Mouse (Mus musculus) lung, embryonic 14.5 days (tissue): Measurements from ENCODE around the gene Dolk. TPM values are rescaled to one million over a fixed set of nuclear protein-coding genes. Genes with fewer than 3 reads are reported as not detected.

ENCODE experiments used
- ATAC-seq: fragments of 200-750 bp; cut with Nextera tagmentation; 2 replicates; pipeline ENCODE4 v1.8.0; 2017; ENCODE audit warnings: mild to moderate bottlenecking, moderate TSS enrichment, moderate library complexity; ENCODE audit not compliant: insufficient read depth
- DNase-seq: peaks from one replicate; pipeline ENCODE4 v3.0.0-alpha.2; 2015
- H3K27ac ChIP-seq: fragments of 300-500 bp; sonication (generic); 2 replicates; pipeline ENCODE4 v1.5.1; 2014; ENCODE audit warnings: low read depth, mild to moderate bottlenecking, moderate library complexity
- H3K27me3 ChIP-seq: fragments of 300-500 bp; sonication (generic); 2 replicates; pipeline ENCODE4 v1.6.1; 2014; ENCODE audit warnings: low read length, control low read depth; ENCODE audit not compliant: insufficient read depth
- H3K36me3 ChIP-seq: fragments of 300-500 bp; sonication (generic); 2 replicates; pipeline ENCODE4 v1.6.1; 2014; ENCODE audit warnings: control low read depth; ENCODE audit not compliant: insufficient read depth
- H3K4me1 ChIP-seq: fragments of 300-500 bp; sonication (generic); 2 replicates; pipeline ENCODE4 v1.6.1; 2014; ENCODE audit warnings: antibody characterized with exemption, control low read depth; ENCODE audit not compliant: insufficient read depth
- H3K4me2 ChIP-seq: fragments of 300-500 bp; sonication (generic); 2 replicates; pipeline ENCODE4 v1.6.1; 2014; ENCODE audit warnings: mild to moderate bottlenecking
- H3K4me3 ChIP-seq: fragments of 300-500 bp; sonication (generic); 2 replicates; pipeline ENCODE4 v1.5.1; 2014; ENCODE audit warnings: low read depth, low read length
- H3K9ac ChIP-seq: fragments of 300-500 bp; sonication (generic); 2 replicates; pipeline ENCODE4 v1.6.1; 2014
- H3K9me3 ChIP-seq: fragments of 300-500 bp; sonication (generic); 2 replicates; pipeline ENCODE4 v1.6.1; 2016; ENCODE audit warnings: low read depth, low read length, control low read depth
- CTCF ChIP-seq: IDR thresholded peaks from 2 replicates; pipeline ENCODE4 v1.5.1; 2016; ENCODE audit warnings: antibody characterized with exemption, low read depth
- WGBS: fragments of 180-500 bp; shearing (Covaris S2); extraction: QIAGEN DNeasy Blood & Tissue Kit; methylation state at CpG from one replicate; pipeline ENCODE4 v1.1.7; 2014; 5-methylcytosine and 5-hydroxymethylcytosine counted together
- polyA plus RNA-seq: library from polyadenylated mRNA; unstranded; fragments of >200 nt; fragmentation: Nextera tagmentation; extraction: Ambion mirVana; gene quantifications from 2 replicates; pipeline ENCODE4 v1.2.1, GENCODE M21; 2014

Dolk gene
- polyA plus RNA-seq, result 30.6 and 31.7 TPM in 2 replicates

- H3K27ac ChIP-seq, result peak within 1 kb of the TSS; percentile 76; the same call in 1 of the 2 replicates
Measured at GRCm38 (mm10) chr2:30286192-30287026, at the start of gene Dolk, which contains the start of gene Nup188. TSS of gene Dolk (minus strand) at chr2:30286334. TSS of gene Nup188 (plus strand) at chr2:30286397.

GRCm38 (mm10) chr2:30335324-30335723, 49.2 kb upstream of the Dolk start:
- TF ChIP-seq CTCF, result no peak
- Histone ChIP-seq H3K27me3 (no peaks in the 10 kb centered on the region), H3K9ac (no peak overlapping the region), H3K27ac (no peak overlapping the region), H3K4me2 (no peak overlapping the region), H3K9me3 (no peaks in the 10 kb centered on the region), H3K36me3 (peaks cover 97% of the 10 kb centered on the region), H3K4me1 (no peaks in the 10 kb centered on the region), H3K4me3 (no peak overlapping the region)
- 94% methylated on average over 2 of the region's 2 CpGs for WGBS
- no peak for ATAC-seq
- no peak for DNase-seq

More at GRCm38 (mm10) chr2:30286192-30287026, at the start of gene Dolk, which contains the start of gene Nup188:
- Histone ChIP-seq H3K9ac (peak within 1 kb of the TSS; percentile 85), H3K4me2 (peak within 1 kb of the TSS; percentile 96), H3K36me3 (peaks cover 5% of the 10 kb centered on the region; the same call in 1 of the 2 replicates), H3K27me3 (no peaks in the 10 kb centered on the region), H3K9me3 (no peaks in the 10 kb centered on the region), H3K4me3 (peak within 1 kb of the TSS; percentile 91), H3K4me1 (peaks cover 15% of the 10 kb centered on the region)
- DNase-seq (peak; percentile 98), ATAC-seq (peak; percentile 93)
- whole genome bisulfite sequencing, result 0% methylated on average over 63 of the region's 68 CpGs
- TF ChIP-seq CTCF, result no peak

GRCm38 (mm10) chr2:30328791-30329190, 42.7 kb upstream of the Dolk start:
- no peak overlapping the region for H3K4me2 ChIP-seq
- peaks cover 91% of the 10 kb centered on the region for H3K36me3 ChIP-seq
- TF ChIP-seq CTCF, result no peak
- no peak overlapping the region for H3K4me3 ChIP-seq
- DNase-seq, result no peak
- 88% methylated on average over 3 of the region's 3 CpGs for WGBS
- H3K9me3 ChIP-seq, result no peaks in the 10 kb centered on the region
- no peaks in the 10 kb centered on the region for H3K4me1 ChIP-seq
- no peak overlapping the region for H3K9ac ChIP-seq
- no peaks in the 10 kb centered on the region for H3K27me3 ChIP-seq
- H3K27ac ChIP-seq, result no peak overlapping the region
- ATAC-seq, result no peak

- Histone ChIP-seq H3K9ac (no peak overlapping the region), H3K36me3 (peaks cover 91% of the 10 kb centered on the region), H3K27ac (no peak overlapping the region), H3K4me1 (no peaks in the 10 kb centered on the region), H3K9me3 (no peaks in the 10 kb centered on the region), H3K4me3 (no peak overlapping the region), H3K4me2 (no peak overlapping the region), H3K27me3 (no peaks in the 10 kb centered on the region)
- TF ChIP-seq CTCF, result no peak
- DNase-seq (no peak), ATAC-seq (no peak)
- 84% methylated on average over 7 of the region's 7 CpGs for WGBS
Measured at GRCm38 (mm10) chr2:30327276-30327675, 41.1 kb upstream of the Dolk start.

- no peak overlapping the region for H3K4me2 ChIP-seq
- H3K9me3 ChIP-seq, result no peaks in the 10 kb centered on the region
- TF ChIP-seq CTCF, result no peak
- DNase-seq (no peak), ATAC-seq (no peak)
- H3K9ac ChIP-seq, result no peak overlapping the region
- no peaks in the 10 kb centered on the region for H3K27me3 ChIP-seq
- no peaks in the 10 kb centered on the region for H3K4me1 ChIP-seq
- WGBS, result 93% methylated on average over 5 of the region's 5 CpGs
- no peak overlapping the region for H3K4me3 ChIP-seq
- peaks cover 92% of the 10 kb centered on the region for H3K36me3 ChIP-seq
- no peak overlapping the region for H3K27ac ChIP-seq
Measured at GRCm38 (mm10) chr2:30325296-30325695, 39.2 kb upstream of the Dolk start.

GRCm38 (mm10) chr2:30323111-30323510, 37.0 kb upstream of the Dolk start:
- Histone ChIP-seq H3K9me3 (no peaks in the 10 kb centered on the region), H3K27ac (no peak overlapping the region), H3K4me3 (no peak overlapping the region), H3K27me3 (no peaks in the 10 kb centered on the region), H3K36me3 (peaks cover 88% of the 10 kb centered on the region), H3K4me1 (no peaks in the 10 kb centered on the region), H3K4me2 (no peak overlapping the region), H3K9ac (no peak overlapping the region)
- DNase-seq (no peak), ATAC-seq (no peak)
- 97% methylated on average over 7 of the region's 7 CpGs for WGBS
- TF ChIP-seq CTCF, result no peak

- H3K36me3 ChIP-seq, result peaks cover 94% of the 10 kb centered on the region
- no peak overlapping the region for H3K4me3 ChIP-seq
- no peaks in the 10 kb centered on the region for H3K9me3 ChIP-seq
- DNase-seq (no peak), ATAC-seq (no peak)
- H3K4me1 ChIP-seq, result no peaks in the 10 kb centered on the region
- H3K27ac ChIP-seq, result no peak overlapping the region
- H3K27me3 ChIP-seq, result no peaks in the 10 kb centered on the region
- WGBS, result 77% methylated on average over 4 of the region's 4 CpGs
- no peak overlapping the region for H3K9ac ChIP-seq
- no peak overlapping the region for H3K4me2 ChIP-seq
- no peak for TF ChIP-seq CTCF
Measured at GRCm38 (mm10) chr2:30319260-30319659, 33.1 kb upstream of the Dolk start.
